Mouse (Mus musculus): ENCODE results near the gene Slc16a11. TPM values are rescaled to one million over a fixed set of nuclear protein-coding genes. Genes with fewer than 3 reads are reported as not detected.

The Slc16a11 gene
- polyA plus RNA-seq, 1 experiment from 2014 or later: 1.0 TPM

- H3K9ac ChIP-seq (ENCODE audit: low read length): no peak overlapping the region
Measured at GRCm38 (mm10) chr11:70218741-70219470, 6.4 kb downstream of the Slc16a11 start.

GRCm38 (mm10) chr11:70219873-70220272, 7.3 kb downstream of the Slc16a11 start:
- peaks cover 14% of the 10 kb centered on the region for H3K27me3 ChIP-seq (ENCODE audit: control insufficient read depth, insufficient read depth, low read length)
- no peaks in the 10 kb centered on the region for H3K36me3 ChIP-seq (ENCODE audit: control insufficient read depth, insufficient read depth, low read length)
- peak overlapping the region; percentile 76 for H3K9ac ChIP-seq (ENCODE audit: low read length)
- H3K27ac ChIP-seq (ENCODE audit: low read depth, low read length): no peak overlapping the region
- no peaks in the 10 kb centered on the region for H3K9me3 ChIP-seq (ENCODE audit: control insufficient read depth, low read length)
- peak overlapping the region; percentile 49 for H3K4me3 ChIP-seq (ENCODE audit: low read depth, low read length)
- DNase-seq (ENCODE audit: low spot score) (no peak), ATAC-seq (replicated peaks; ENCODE audit: low FRiP score) (no peak)
- H3K4me2 ChIP-seq (ENCODE audit: low read depth, low read length, severe bottlenecking): peak overlapping the region; percentile 87
- peaks cover 12% of the 10 kb centered on the region; the same call in 1 of the 2 replicates for H3K4me1 ChIP-seq (replicated peaks; ENCODE audit: control insufficient read depth, insufficient read depth, low read length)
- 52% methylated on average over 7 of the region's 7 CpGs for WGBS

More at GRCm38 (mm10) chr11:70218741-70219470, 6.4 kb downstream of the Slc16a11 start:
- ATAC-seq (replicated peaks; ENCODE audit: low FRiP score) (no peak), DNase-seq (ENCODE audit: low spot score) (peak; percentile 52)
- H3K4me2 ChIP-seq (ENCODE audit: low read depth, low read length, severe bottlenecking): 0 out of 2 replicates have a peak overlapping the region, but pooled peaks have one; percentile 87
- H3K4me1 ChIP-seq (replicated peaks; ENCODE audit: control insufficient read depth, insufficient read depth, low read length): peaks cover 17% of the 10 kb centered on the region
- WGBS: 89% methylated on average over 15 of the region's 15 CpGs
- H3K27me3 ChIP-seq (ENCODE audit: control insufficient read depth, insufficient read depth, low read length): peaks cover 24% of the 10 kb centered on the region
- no peaks in the 10 kb centered on the region for H3K9me3 ChIP-seq (ENCODE audit: control insufficient read depth, low read length)
- no peaks in the 10 kb centered on the region for H3K36me3 ChIP-seq (ENCODE audit: control insufficient read depth, insufficient read depth, low read length)
- no peak overlapping the region for H3K4me3 ChIP-seq (ENCODE audit: low read depth, low read length)
- H3K27ac ChIP-seq (ENCODE audit: low read depth, low read length): no peak overlapping the region

GRCm38 (mm10) chr11:70220323-70220722, 7.8 kb downstream of the Slc16a11 start:
- ATAC-seq (replicated peaks; ENCODE audit: low FRiP score): no peak
- peaks cover 10% of the 10 kb centered on the region for H3K27me3 ChIP-seq (ENCODE audit: control insufficient read depth, insufficient read depth, low read length)
- H3K27ac ChIP-seq (ENCODE audit: low read depth, low read length): peak overlapping the region; percentile 70; the same call in 1 of the 2 replicates

GRCm38 (mm10) chr11:70220731-70221602, 8.4 kb downstream of the Slc16a11 start, which contains the start of gene Slc16a13:
TSS of gene Slc16a13 (minus strand) at chr11:70221064.
- Histone ChIP-seq H3K9ac (ENCODE audit: low read length) (peak within 1 kb of the TSS; percentile 76), H3K36me3 (ENCODE audit: control insufficient read depth, insufficient read depth, low read length) (no peaks in the 10 kb centered on the region), H3K27me3 (ENCODE audit: control insufficient read depth, insufficient read depth, low read length) (peaks cover 10% of the 10 kb centered on the region), H3K9me3 (ENCODE audit: control insufficient read depth, low read length) (no peaks in the 10 kb centered on the region), H3K4me1 (replicated peaks; ENCODE audit: control insufficient read depth, insufficient read depth, low read length) (peaks cover 12% of the 10 kb centered on the region; the same call in 1 of the 2 replicates), H3K27ac (ENCODE audit: low read depth, low read length) (peak within 1 kb of the TSS; percentile 70), H3K4me3 (ENCODE audit: low read depth, low read length) (peak within 1 kb of the TSS; percentile 49), H3K4me2 (ENCODE audit: low read depth, low read length, severe bottlenecking) (peak within 1 kb of the TSS; percentile 87)
- under 1% methylated on average over 28 of the region's 28 CpGs for WGBS
- ATAC-seq (replicated peaks; ENCODE audit: low FRiP score): peak; percentile 94
- DNase-seq (ENCODE audit: low spot score): peak; percentile 96

More at GRCm38 (mm10) chr11:70220323-70220722, 7.8 kb downstream of the Slc16a11 start:
- Histone ChIP-seq H3K4me1 (replicated peaks; ENCODE audit: control insufficient read depth, insufficient read depth, low read length) (peaks cover 12% of the 10 kb centered on the region; the same call in 1 of the 2 replicates), H3K9me3 (ENCODE audit: control insufficient read depth, low read length) (no peaks in the 10 kb centered on the region), H3K4me2 (ENCODE audit: low read depth, low read length, severe bottlenecking) (peak overlapping the region; percentile 87), H3K9ac (ENCODE audit: low read length) (peak overlapping the region; percentile 76), H3K36me3 (ENCODE audit: control insufficient read depth, insufficient read depth, low read length) (no peaks in the 10 kb centered on the region), H3K4me3 (ENCODE audit: low read depth, low read length) (peak overlapping the region; percentile 49)
- peak; percentile 60 for DNase-seq (ENCODE audit: low spot score)
- WGBS: 1% methylated on average over 24 of the region's 24 CpGs

GRCm38 (mm10) chr11:70221603-70222500, 9.3 kb downstream of the Slc16a11 start:
- Histone ChIP-seq H3K27me3 (ENCODE audit: control insufficient read depth, insufficient read depth, low read length) (peaks cover 16% of the 10 kb centered on the region), H3K4me3 (ENCODE audit: low read depth, low read length) (peak overlapping the region; percentile 49), H3K9ac (ENCODE audit: low read length) (peak overlapping the region; percentile 46), H3K9me3 (ENCODE audit: control insufficient read depth, low read length) (no peaks in the 10 kb centered on the region), H3K27ac (ENCODE audit: low read depth, low read length) (0 out of 2 replicates have a peak overlapping the region, but pooled peaks have one; percentile 31), H3K4me2 (ENCODE audit: low read depth, low read length, severe bottlenecking) (peak overlapping the region; percentile 87), H3K36me3 (ENCODE audit: control insufficient read depth, insufficient read depth, low read length) (no peaks in the 10 kb centered on the region), H3K4me1 (replicated peaks; ENCODE audit: control insufficient read depth, insufficient read depth, low read length) (peaks cover 16% of the 10 kb centered on the region; the same call in 1 of the 2 replicates)
- 10% methylated on average over 14 of the region's 14 CpGs for WGBS
- DNase-seq (ENCODE audit: low spot score) (peak; percentile 44), ATAC-seq (replicated peaks; ENCODE audit: low FRiP score) (no peak)

GRCm38 (mm10) chr11:70223724-70224123, 11.2 kb downstream of the Slc16a11 start:
- DNase-seq (ENCODE audit: low spot score) (no peak), ATAC-seq (replicated peaks; ENCODE audit: low FRiP score) (no peak)
- Histone ChIP-seq H3K4me2 (ENCODE audit: low read depth, low read length, severe bottlenecking) (no peak overlapping the region), H3K27ac (ENCODE audit: low read depth, low read length) (no peak overlapping the region), H3K9ac (ENCODE audit: low read length) (no peak overlapping the region), H3K27me3 (ENCODE audit: control insufficient read depth, insufficient read depth, low read length) (peaks cover 34% of the 10 kb centered on the region), H3K4me1 (replicated peaks; ENCODE audit: control insufficient read depth, insufficient read depth, low read length) (peaks cover 16% of the 10 kb centered on the region), H3K4me3 (ENCODE audit: low read depth, low read length) (no peak overlapping the region), H3K36me3 (ENCODE audit: control insufficient read depth, insufficient read depth, low read length) (no peaks in the 10 kb centered on the region), H3K9me3 (ENCODE audit: control insufficient read depth, low read length) (no peaks in the 10 kb centered on the region)
- WGBS: 85% methylated on average over 9 of the region's 9 CpGs

GRCm38 (mm10) chr11:70225798-70226601, 13.4 kb downstream of the Slc16a11 start:
- H3K4me1 ChIP-seq (replicated peaks; ENCODE audit: control insufficient read depth, insufficient read depth, low read length): peaks cover 19% of the 10 kb centered on the region
- H3K9ac ChIP-seq (ENCODE audit: low read length): no peak overlapping the region
- H3K27ac ChIP-seq (ENCODE audit: low read depth, low read length): no peak overlapping the region

More at GRCm38 (mm10) chr11:70225798-70226601, 13.4 kb downstream of the Slc16a11 start:
- Histone ChIP-seq H3K4me2 (ENCODE audit: low read depth, low read length, severe bottlenecking) (peak overlapping the region; percentile 41), H3K4me3 (ENCODE audit: low read depth, low read length) (peak overlapping the region; percentile 16; the same call in 1 of the 2 replicates), H3K27me3 (ENCODE audit: control insufficient read depth, insufficient read depth, low read length) (peaks cover 51% of the 10 kb centered on the region), H3K36me3 (ENCODE audit: control insufficient read depth, insufficient read depth, low read length) (no peaks in the 10 kb centered on the region), H3K9me3 (ENCODE audit: control insufficient read depth, low read length) (no peaks in the 10 kb centered on the region)
- DNase-seq (ENCODE audit: low spot score) (no peak), ATAC-seq (replicated peaks; ENCODE audit: low FRiP score) (no peak)
- WGBS: 17% methylated on average over 27 of the region's 27 CpGs
